Mouse (Mus musculus): ENCODE results near the gene Leo1. TPM values are rescaled to one million over a fixed set of nuclear protein-coding genes. Genes with fewer than 3 reads are reported as not detected.

The Leo1 gene
- polyA plus RNA-seq, 1 experiment from 2014 or later = 39.4 TPM

GRCm38 (mm10) chr9:75422251-75422691 lies 19.1 kb upstream of the Leo1 start:
- H3K4me2 ChIP-seq = no peak overlapping the region
- 82% methylated on average over 3 of the region's 3 CpGs for WGBS
- no peaks in the 10 kb centered on the region; the same call in 1 of the 2 replicates for H3K27me3 ChIP-seq (replicated peaks; ENCODE audit: control insufficient read depth, insufficient read depth, low read length)
- no peak overlapping the region for H3K4me3 ChIP-seq (ENCODE audit: low read depth, low read length)
- no peaks in the 10 kb centered on the region for H3K9me3 ChIP-seq (ENCODE audit: control insufficient read depth, low read length)
- H3K4me1 ChIP-seq (replicated peaks; ENCODE audit: control insufficient read depth, insufficient read depth, low read length) = no peaks in the 10 kb centered on the region; the same call in 1 of the 2 replicates
- DNase-seq (ENCODE audit: low spot score) (no peak), ATAC-seq (replicated peaks; ENCODE audit: low FRiP score) (no peak)
- no peaks in the 10 kb centered on the region for H3K36me3 ChIP-seq (ENCODE audit: control insufficient read depth, insufficient read depth, low read length)
- no peak overlapping the region for H3K27ac ChIP-seq (ENCODE audit: low read depth, low read length)
- H3K9ac ChIP-seq (ENCODE audit: low read depth, low read length) = no peak overlapping the region

- no peaks in the 10 kb centered on the region for H3K27me3 ChIP-seq (replicated peaks; ENCODE audit: control insufficient read depth, insufficient read depth, low read length)
- H3K27ac ChIP-seq (ENCODE audit: low read depth, low read length) = no peak overlapping the region
- ATAC-seq (replicated peaks; ENCODE audit: low FRiP score) (no peak), DNase-seq (ENCODE audit: low spot score) (no peak)
- no peaks in the 10 kb centered on the region; the same call in 1 of the 2 replicates for H3K4me1 ChIP-seq (replicated peaks; ENCODE audit: control insufficient read depth, insufficient read depth, low read length)
- H3K36me3 ChIP-seq (ENCODE audit: control insufficient read depth, insufficient read depth, low read length) = no peaks in the 10 kb centered on the region
- H3K4me2 ChIP-seq = no peak overlapping the region
- WGBS = 65% methylated on average over 5 of the region's 5 CpGs
- no peak overlapping the region for H3K4me3 ChIP-seq (ENCODE audit: low read depth, low read length)
- H3K9me3 ChIP-seq (ENCODE audit: control insufficient read depth, low read length) = no peaks in the 10 kb centered on the region
- H3K9ac ChIP-seq (ENCODE audit: low read depth, low read length) = no peak overlapping the region
These were observed 17.6 kb upstream of the Leo1 start for GRCm38 (mm10) chr9:75423683-75424082.

GRCm38 (mm10) chr9:75424358-75425150 lies 16.8 kb upstream of the Leo1 start:
- Histone ChIP-seq H3K9me3 (ENCODE audit: control insufficient read depth, low read length) (no peaks in the 10 kb centered on the region), H3K4me3 (ENCODE audit: low read depth, low read length) (no peak overlapping the region), H3K36me3 (ENCODE audit: control insufficient read depth, insufficient read depth, low read length) (no peaks in the 10 kb centered on the region), H3K4me2 (no peak overlapping the region), H3K9ac (ENCODE audit: low read depth, low read length) (no peak overlapping the region), H3K27me3 (replicated peaks; ENCODE audit: control insufficient read depth, insufficient read depth, low read length) (no peaks in the 10 kb centered on the region), H3K4me1 (replicated peaks; ENCODE audit: control insufficient read depth, insufficient read depth, low read length) (no peaks in the 10 kb centered on the region; the same call in 1 of the 2 replicates), H3K27ac (ENCODE audit: low read depth, low read length) (no peak overlapping the region)
- 65% methylated on average over 6 of the region's 6 CpGs for WGBS
- ATAC-seq (replicated peaks; ENCODE audit: low FRiP score) = no peak
- DNase-seq (ENCODE audit: low spot score) = no peak

GRCm38 (mm10) chr9:75425796-75426391 lies 15.4 kb upstream of the Leo1 start:
- peak; percentile 52 for ATAC-seq (replicated peaks; ENCODE audit: low FRiP score)
- WGBS = 68% methylated on average over 7 of the region's 7 CpGs

GRCm38 (mm10) chr9:75427366-75428273 lies 13.7 kb upstream of the Leo1 start:
- Histone ChIP-seq H3K27ac (ENCODE audit: low read depth, low read length) (no peak overlapping the region), H3K4me2 (no peak overlapping the region)

More at GRCm38 (mm10) chr9:75425796-75426391, 15.4 kb upstream of the Leo1 start:
- Histone ChIP-seq H3K4me3 (ENCODE audit: low read depth, low read length) (no peak overlapping the region), H3K27ac (ENCODE audit: low read depth, low read length) (no peak overlapping the region), H3K4me1 (replicated peaks; ENCODE audit: control insufficient read depth, insufficient read depth, low read length) (no peaks in the 10 kb centered on the region; the same call in 1 of the 2 replicates), H3K27me3 (replicated peaks; ENCODE audit: control insufficient read depth, insufficient read depth, low read length) (no peaks in the 10 kb centered on the region), H3K36me3 (ENCODE audit: control insufficient read depth, insufficient read depth, low read length) (no peaks in the 10 kb centered on the region), H3K9ac (ENCODE audit: low read depth, low read length) (no peak overlapping the region), H3K9me3 (ENCODE audit: control insufficient read depth, low read length) (no peaks in the 10 kb centered on the region), H3K4me2 (no peak overlapping the region)
- DNase-seq (ENCODE audit: low spot score) = no peak

GRCm38 (mm10) chr9:75428274-75428600 lies 13.1 kb upstream of the Leo1 start:
- WGBS = 67% methylated on average over 2 of the region's 2 CpGs
- ATAC-seq (replicated peaks; ENCODE audit: low FRiP score) = no peak
- peaks cover 2% of the 10 kb centered on the region; the same call in 1 of the 2 replicates for H3K4me1 ChIP-seq (replicated peaks; ENCODE audit: control insufficient read depth, insufficient read depth, low read length)
- H3K27ac ChIP-seq (ENCODE audit: low read depth, low read length) = no peak overlapping the region
- no peak overlapping the region for H3K9ac ChIP-seq (ENCODE audit: low read depth, low read length)
- no peak overlapping the region for H3K4me2 ChIP-seq
- no peaks in the 10 kb centered on the region for H3K36me3 ChIP-seq (ENCODE audit: control insufficient read depth, insufficient read depth, low read length)
- H3K4me3 ChIP-seq (ENCODE audit: low read depth, low read length) = no peak overlapping the region
- no peaks in the 10 kb centered on the region for H3K27me3 ChIP-seq (replicated peaks; ENCODE audit: control insufficient read depth, insufficient read depth, low read length)
- no peaks in the 10 kb centered on the region for H3K9me3 ChIP-seq (ENCODE audit: control insufficient read depth, low read length)
- DNase-seq (ENCODE audit: low spot score) = no peak

More at GRCm38 (mm10) chr9:75427366-75428273, 13.7 kb upstream of the Leo1 start:
- Histone ChIP-seq H3K27me3 (replicated peaks; ENCODE audit: control insufficient read depth, insufficient read depth, low read length) (no peaks in the 10 kb centered on the region), H3K4me1 (replicated peaks; ENCODE audit: control insufficient read depth, insufficient read depth, low read length) (peaks cover 2% of the 10 kb centered on the region; the same call in 1 of the 2 replicates), H3K9ac (ENCODE audit: low read depth, low read length) (no peak overlapping the region), H3K36me3 (ENCODE audit: control insufficient read depth, insufficient read depth, low read length) (no peaks in the 10 kb centered on the region), H3K4me3 (ENCODE audit: low read depth, low read length) (no peak overlapping the region), H3K9me3 (ENCODE audit: control insufficient read depth, low read length) (no peaks in the 10 kb centered on the region)
- DNase-seq (ENCODE audit: low spot score) (no peak), ATAC-seq (replicated peaks; ENCODE audit: low FRiP score) (no peak)
- WGBS = 75% methylated on average over 9 of the region's 9 CpGs

- H3K4me3 ChIP-seq (ENCODE audit: low read depth, low read length) = no peak overlapping the region
- no peaks in the 10 kb centered on the region for H3K36me3 ChIP-seq (ENCODE audit: control insufficient read depth, insufficient read depth, low read length)
- H3K9me3 ChIP-seq (ENCODE audit: control insufficient read depth, low read length) = no peaks in the 10 kb centered on the region
- WGBS = 51% methylated on average over 2 of the region's 2 CpGs
- H3K4me2 ChIP-seq = no peak overlapping the region
- peaks cover 2% of the 10 kb centered on the region; the same call in 1 of the 2 replicates for H3K4me1 ChIP-seq (replicated peaks; ENCODE audit: control insufficient read depth, insufficient read depth, low read length)
- H3K27ac ChIP-seq (ENCODE audit: low read depth, low read length) = no peak overlapping the region
- DNase-seq (ENCODE audit: low spot score) = no peak
- H3K9ac ChIP-seq (ENCODE audit: low read depth, low read length) = no peak overlapping the region
- H3K27me3 ChIP-seq (replicated peaks; ENCODE audit: control insufficient read depth, insufficient read depth, low read length) = no peaks in the 10 kb centered on the region
- no peak for ATAC-seq (replicated peaks; ENCODE audit: low FRiP score)
These were observed 12.3 kb upstream of the Leo1 start for GRCm38 (mm10) chr9:75429040-75429439.

GRCm38 (mm10) chr9:75429657-75430056 lies 11.7 kb upstream of the Leo1 start:
- H3K4me1 ChIP-seq (replicated peaks; ENCODE audit: control insufficient read depth, insufficient read depth, low read length) = peaks cover 2% of the 10 kb centered on the region; the same call in 1 of the 2 replicates
- H3K9me3 ChIP-seq (ENCODE audit: control insufficient read depth, low read length) = no peaks in the 10 kb centered on the region
- no peak overlapping the region for H3K9ac ChIP-seq (ENCODE audit: low read depth, low read length)
- no peak overlapping the region for H3K4me3 ChIP-seq (ENCODE audit: low read depth, low read length)
- H3K27me3 ChIP-seq (replicated peaks; ENCODE audit: control insufficient read depth, insufficient read depth, low read length) = no peaks in the 10 kb centered on the region
- ATAC-seq (replicated peaks; ENCODE audit: low FRiP score) (no peak), DNase-seq (ENCODE audit: low spot score) (no peak)
- H3K4me2 ChIP-seq = no peak overlapping the region
- H3K27ac ChIP-seq (ENCODE audit: low read depth, low read length) = no peak overlapping the region
- no peaks in the 10 kb centered on the region for H3K36me3 ChIP-seq (ENCODE audit: control insufficient read depth, insufficient read depth, low read length)
- 87% methylated on average over 1 of the region's 1 CpGs for WGBS
